In the genomic region with DNA sequence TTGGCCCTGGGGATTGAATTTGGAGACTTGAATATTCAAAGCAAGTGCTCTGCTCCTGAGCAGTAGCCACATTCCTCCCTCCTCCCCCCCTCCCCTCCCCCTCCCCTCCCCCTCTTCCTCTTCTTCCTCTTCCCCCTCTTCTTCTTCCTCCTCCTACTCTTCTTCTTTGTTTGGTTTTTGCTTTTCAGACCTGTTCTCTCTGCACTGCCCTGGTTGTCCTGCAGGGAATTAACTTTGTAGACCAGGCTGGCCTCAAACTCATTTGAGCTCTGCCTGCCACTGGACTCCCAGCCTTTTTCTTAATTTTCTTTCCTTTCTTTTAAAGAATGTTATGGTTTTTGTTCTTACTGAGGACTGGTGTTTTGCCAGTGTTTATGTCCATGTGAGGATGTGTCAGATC, we compare ENCODE assay signal across 18 mouse cellular contexts. TPM values are rescaled to one million over a fixed set of nuclear protein-coding genes. Genes with fewer than 3 reads are reported as not detected.
"Had no signal": no experiment of that assay in that cellular context is flagged by ENCODE, and none has a peak within 500 bp of the region (broad histone marks: within the 10 kb centered on the region; RNA-seq: fewer than 3 reads in every experiment).

No protein-coding gene starts in this region.

- H3K27ac ChIP-seq: intestine, embryonic 15.5 days; layer of hippocampus, adult 2 months; limb, embryonic 13.5 days; neural tube, embryonic 13.5 days; stomach, embryonic 15.5 days had no signal

- H3K4me3 ChIP-seq: intestine, embryonic 15.5 days; layer of hippocampus, adult 2 months; limb, embryonic 13.5 days; neural tube, embryonic 13.5 days; stomach, embryonic 15.5 days had no signal

- H3K4me2 ChIP-seq: intestine, embryonic 15.5 days; limb, embryonic 13.5 days; lung, embryonic 14.5 days; neural tube, embryonic 13.5 days; stomach, embryonic 15.5 days had no signal

- H3K9ac ChIP-seq: intestine, embryonic 15.5 days; limb, embryonic 13.5 days; liver, embryonic 14.5 days; lung, embryonic 14.5 days; neural tube, embryonic 13.5 days; stomach, embryonic 15.5 days had no signal

- ATAC-seq: intestine, embryonic 15.5 days had no signal

- DNase-seq: kidney, adult 18-20 months; kidney, postnatal 10 days; kidney, postnatal 4 days; left cerebral cortex, postnatal 4 days; lung, embryonic 14.5 days; lung, postnatal 14 days; midbrain, embryonic 14.5 days; right cerebral cortex, postnatal 14 days; thymus, adult 2 months; thymus, postnatal 25 days had no signal

- H3K36me3 ChIP-seq: intestine, embryonic 15.5 days; limb, embryonic 13.5 days; neural tube, embryonic 13.5 days; stomach, embryonic 15.5 days had no signal

- H3K27me3 ChIP-seq: intestine, embryonic 15.5 days; limb, embryonic 13.5 days; neural tube, embryonic 13.5 days; stomach, embryonic 15.5 days had no signal

- H3K9me3 ChIP-seq: intestine, embryonic 15.5 days; limb, embryonic 13.5 days; neural tube, embryonic 13.5 days; stomach, embryonic 15.5 days had no signal

RNA-seq across cellular contexts. Expression of a gene that starts 9.7 kb away (rescaled TPM):
- total RNA-seq: left cerebral cortex, postnatal 4 days; megakaryocyte-erythroid progenitor cell, adult 5-6 weeks had no signal
- polyA plus RNA-seq: spleen, adult 2 months had no signal

RNA-seq across cellular contexts. Expression of a gene that starts 35.3 kb away (rescaled TPM):
- total RNA-seq: megakaryocyte-erythroid progenitor cell, adult 5-6 weeks had no signal
